Mouse (Mus musculus) megakaryocyte, adult 5-6 weeks (primary cell): Measurements from ENCODE around the gene Rtbdn. TPM values are rescaled to one million over a fixed set of nuclear protein-coding genes. Genes with fewer than 3 reads are reported as not detected.

ENCODE experiments used
- ATAC-seq: 2 replicates; pipeline ENCODE4 v1.8.0; 2016; ENCODE audit warnings: mild to moderate bottlenecking, inconsistent platforms; ENCODE audit not compliant: poor library complexity, severe bottlenecking
- total RNA-seq, 2 experiments: library from RNA; stranded (forward) in 1 of 2; stranded (reverse) in 1 of 2; fragments of 153-499, 151-499 nt in 1 of 2; fragments of 221-1000, 200-1000 nt in 1 of 2; gene quantifications; 2 replicates each; pipeline versions ENCODE4 v1.2.3 to v1.2.4; 2015 to 2017

Rtbdn gene
- total RNA-seq, 2 experiments from 2014 or later = not detected

DNA sequence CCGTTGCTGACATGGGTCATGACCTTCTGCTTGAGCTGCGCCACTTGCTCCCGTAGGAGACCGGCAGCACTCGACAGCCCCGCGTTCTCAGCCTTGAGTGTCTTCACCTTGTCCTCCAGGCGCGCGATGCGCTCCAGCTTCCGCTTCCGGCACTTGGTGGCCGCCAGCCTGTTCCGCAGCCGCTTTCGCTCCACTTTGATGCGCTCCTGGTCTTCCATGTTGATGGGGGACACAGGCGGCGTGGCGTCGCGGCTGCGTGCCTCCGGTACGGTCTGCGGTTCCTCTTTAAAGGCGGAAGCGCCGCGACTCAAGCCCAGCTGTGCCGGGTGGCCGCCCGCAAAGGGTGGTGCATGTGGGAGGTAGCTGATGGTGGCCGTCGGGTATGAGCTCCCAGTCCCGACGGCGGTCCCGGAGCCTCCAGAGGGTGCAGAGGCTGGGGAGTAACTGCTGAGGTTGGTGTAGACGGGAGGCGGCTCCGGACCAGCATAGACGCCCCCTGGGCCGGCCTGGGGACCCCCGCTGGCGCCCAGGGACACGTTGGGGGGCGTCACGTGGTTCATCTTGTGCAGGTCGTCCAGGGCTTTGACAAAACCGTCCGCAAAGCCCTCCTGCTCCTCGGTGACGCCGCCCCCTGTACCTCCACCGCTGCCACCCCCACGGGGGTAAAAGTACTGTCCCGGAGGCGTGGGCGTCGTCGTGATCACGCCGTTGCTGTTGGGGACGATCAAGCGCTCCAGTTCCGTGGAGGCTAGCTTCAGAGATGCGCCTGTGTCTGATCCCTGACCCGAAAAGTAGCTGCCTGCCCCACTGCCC, 30.9 kb downstream of the Rtbdn start:
- peak; percentile 4 for ATAC-seq

DNA sequence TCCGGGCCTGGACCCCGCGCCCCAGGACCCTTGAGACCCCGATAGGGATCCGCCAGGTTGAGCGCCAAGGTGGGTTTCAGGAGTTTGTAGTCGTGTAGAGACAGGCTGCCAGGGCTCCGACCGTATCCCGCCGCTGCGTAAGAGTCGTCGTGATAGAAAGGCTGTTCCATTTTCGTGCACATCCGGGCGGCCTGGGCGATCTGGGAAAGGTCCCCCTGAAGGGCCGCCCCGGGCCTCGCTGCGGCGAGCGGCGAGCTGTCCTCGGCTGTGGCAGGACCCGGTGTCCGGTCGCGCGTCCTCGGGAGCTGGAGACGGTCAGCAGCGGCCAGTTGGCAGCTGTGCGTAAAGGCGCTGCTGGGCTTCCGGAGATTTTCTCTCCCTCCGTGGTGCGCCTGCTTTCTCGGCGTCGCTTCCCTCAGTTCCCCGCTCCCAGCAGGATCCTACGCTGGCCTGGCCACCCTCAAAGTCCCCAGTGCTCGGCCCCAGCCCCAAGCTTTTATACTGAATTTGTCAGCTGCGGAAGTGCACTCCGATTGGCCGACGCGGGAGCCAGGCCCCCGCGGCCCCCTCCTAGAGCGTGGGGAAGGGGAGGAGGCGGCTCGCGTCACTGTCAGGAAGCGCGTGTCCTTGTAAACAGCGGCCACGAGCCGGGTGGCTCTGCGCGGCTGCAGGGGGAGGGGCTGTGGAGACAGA, 31.6 kb downstream of the Rtbdn start, which contains the start of gene Junb:
TSS of gene Junb (minus strand) at position 471 of the 693 bp plus-strand sequence.
- ATAC-seq = peak; percentile 43

DNA sequence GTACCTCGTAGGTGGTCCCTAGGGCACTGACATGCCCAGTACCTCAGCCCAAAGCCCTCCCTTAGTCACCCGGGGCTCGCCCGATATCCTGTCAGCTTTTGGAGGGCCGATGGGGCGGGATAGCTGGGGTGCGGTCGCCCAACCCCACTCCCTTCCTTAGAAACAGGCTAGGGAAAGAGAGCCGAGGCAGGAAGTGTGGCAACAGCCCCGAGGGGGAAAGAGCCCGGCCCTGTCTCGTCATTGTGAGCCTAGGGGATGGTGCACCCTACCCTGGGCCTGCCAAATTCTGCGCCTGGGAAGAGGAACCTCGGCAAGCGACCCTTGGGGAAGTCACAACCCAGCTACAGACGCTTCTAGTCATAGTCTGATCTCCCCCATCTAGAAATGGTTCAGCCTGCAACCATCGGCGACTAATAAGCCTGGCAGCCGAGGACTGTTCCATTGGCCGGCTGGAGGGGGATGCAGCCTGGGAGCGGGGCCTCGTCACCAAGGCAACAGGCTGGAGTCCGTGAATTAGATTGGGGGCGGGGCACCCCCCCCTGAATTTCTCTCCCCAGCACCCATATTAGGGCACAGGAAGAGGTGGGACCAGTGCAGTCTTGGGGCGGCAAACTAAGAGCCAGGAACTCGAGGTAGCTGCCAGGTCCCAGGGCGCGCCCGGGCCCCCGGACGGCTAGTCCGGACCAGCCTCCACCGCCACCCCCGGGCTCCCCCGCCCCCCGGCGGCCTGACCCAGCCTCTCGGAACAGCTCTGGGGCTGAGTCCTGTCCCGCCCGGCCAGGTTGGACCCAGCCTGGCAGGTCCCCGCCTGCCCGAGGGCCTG, 33.0 kb downstream of the Rtbdn start:
- peak; percentile 31 for ATAC-seq

DNA sequence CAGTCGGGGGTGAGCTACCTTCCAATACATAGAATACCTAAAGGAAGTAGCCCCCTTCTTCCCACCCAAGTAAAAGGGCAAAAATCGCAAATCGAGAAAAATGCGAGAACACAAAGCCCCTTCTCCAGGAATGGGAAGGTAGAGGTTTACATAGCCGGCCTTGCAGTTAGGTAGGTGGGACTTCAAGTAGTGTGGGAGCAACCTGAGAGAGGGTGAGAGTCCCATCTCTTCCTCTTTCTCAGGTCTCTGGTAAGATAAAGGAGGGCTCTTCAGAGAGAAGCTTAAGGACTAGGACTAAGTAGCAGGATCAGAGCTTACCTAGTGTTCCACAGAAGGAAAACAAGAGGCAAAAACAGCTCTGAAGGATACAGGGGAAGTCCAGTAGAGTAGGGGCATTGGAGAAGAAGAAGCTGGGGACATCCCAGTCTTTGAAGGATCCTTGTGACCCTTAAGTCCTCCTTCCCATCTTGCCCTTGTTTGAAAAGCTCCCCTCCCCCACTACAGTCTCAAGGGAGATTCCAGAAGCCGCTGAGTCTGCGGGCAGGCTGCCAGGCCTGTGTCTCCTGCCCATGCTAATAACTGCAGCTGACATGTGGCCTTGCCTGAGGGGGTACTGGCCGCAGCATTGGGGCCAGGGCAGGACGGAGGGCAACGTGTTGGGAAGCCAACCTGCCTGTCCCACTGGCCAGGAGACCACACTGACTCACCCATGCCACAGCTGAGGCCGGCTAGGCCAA, 34.0 kb downstream of the Rtbdn start:
- ATAC-seq = no peak

DNA sequence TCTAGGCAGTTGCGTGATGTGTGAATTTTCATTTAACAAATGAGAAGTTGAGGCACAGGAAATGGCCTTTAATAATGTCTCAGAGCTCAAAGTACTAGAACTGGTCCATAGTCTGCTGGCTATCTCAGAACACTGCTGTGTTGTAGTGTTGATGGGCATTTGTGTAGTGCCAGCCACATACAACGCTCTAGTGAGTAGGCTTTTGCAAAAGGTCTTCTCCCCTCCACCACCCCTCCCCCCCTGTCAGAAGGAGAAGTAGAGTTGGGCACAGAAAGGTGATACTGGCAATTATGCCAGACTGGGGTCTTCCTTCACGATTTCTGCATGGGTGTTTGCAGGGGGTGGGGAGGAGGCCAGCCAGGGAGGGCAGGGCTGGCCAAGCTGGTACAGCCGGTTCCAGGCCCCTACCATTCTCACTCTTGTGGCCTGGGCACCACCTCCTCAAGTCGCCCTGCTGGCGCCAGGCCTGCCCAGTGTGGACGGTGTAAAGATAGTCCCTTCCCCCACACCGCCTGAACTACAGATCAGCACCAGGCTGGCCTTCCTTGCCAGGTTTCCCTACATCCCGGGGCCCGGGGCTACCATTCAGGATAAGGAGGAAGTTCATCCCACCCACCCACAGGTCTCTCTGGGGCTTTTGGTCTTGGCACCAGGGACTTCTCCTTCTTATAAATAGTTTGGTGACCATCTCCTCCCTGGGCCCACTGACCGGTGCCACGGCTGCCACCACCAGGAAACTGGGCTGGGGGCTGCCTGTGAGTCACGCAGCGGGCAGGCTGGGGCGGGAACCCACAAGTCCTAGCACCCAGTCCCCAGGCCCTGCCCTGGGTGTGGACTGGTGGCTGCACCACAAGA, 35.1 kb downstream of the Rtbdn start:
- no peak for ATAC-seq

DNA sequence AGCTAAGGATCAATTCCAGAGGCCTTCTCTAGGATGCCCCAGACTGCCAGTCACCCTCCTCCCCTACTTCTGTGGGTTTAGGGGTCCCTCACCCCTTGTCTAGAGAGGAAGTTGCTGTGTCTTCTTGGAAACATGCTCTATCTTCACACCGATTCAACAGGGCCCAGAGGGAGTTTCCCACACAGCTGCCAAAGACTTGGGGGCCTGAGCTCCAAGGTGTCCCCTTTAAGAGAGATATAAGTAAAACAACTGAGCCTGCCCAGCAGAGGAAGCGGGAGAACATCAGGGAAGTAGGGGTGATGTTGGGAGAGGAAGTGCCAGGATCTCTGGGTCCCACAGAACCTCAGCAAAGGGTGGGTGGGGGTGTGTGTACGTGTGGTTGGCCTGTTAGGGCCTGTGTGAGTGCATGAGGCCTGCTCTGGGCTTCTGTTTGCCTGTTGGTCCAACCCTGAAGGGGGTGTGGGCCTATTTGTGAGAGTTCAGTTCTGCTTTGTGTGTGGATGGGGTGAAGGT, 35.8 kb downstream of the Rtbdn start:
- ATAC-seq = no peak

DNA sequence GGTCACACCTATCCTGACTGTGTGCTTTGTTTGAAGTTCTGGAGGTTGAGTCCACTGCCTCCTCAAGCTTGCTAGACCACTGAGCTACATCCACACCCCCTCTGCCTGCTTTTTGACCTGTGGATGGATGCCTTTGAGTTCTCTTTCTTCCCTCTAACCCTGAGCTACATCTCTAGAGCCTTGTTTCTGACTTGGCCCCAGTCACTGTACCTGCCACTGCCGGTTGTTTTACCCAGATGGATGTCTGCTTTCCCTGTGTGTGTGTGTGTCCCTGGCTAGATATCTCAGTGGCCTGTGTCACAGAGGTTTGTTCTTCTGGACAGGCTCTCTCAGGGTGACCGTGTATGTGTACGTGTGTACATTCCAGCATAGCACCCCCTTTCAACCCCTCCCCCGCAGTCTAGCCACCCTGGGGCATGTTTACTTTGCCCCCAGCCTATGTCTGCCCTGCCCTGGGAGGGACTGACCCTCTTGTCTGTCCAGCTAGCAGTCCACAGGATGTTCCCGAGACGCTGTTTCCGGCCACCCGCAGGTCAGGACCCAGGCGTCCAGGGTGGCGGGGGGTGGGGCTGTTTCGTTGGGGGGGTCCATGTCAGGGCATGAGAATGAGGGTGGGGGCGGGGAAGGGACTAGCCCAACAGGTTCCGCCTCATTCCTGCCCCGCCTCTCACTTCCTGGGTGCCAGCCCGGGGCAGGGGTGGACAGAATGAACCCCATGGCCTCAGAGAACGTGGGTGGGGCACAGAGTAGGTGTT, 37.7 kb downstream of the Rtbdn start:
- no peak for ATAC-seq

DNA sequence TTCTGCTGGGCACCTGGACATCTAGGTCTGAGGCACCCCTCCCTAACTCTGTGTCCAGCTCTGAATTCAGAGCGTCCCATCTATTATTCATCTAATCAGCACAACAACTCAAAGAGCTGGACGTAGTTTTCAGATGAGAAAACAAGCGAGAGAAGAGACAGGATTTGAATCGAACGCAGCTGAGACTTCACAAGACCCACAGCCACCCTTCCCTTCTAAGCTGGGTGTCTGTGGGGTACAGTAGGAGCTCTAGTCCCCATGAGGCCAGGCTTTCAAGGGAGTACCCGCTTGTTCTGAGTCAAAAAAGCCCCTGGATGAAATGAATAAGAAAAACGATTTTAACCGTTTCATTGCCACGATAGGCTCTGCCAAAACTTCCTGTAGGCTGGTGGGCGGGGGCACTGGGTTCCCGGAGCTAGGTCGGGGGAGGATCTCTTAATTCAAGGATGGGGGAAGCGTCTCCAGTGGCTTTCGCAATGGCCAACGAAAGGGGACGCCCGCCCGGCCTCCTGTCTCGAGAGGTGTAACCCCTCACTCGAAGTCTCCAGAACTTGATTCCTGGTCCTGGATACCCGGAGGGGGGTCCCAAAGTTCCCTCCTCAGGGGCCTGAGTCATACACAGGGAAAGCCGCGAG, 38.4 kb downstream of the Rtbdn start:
- ATAC-seq = no peak

DNA sequence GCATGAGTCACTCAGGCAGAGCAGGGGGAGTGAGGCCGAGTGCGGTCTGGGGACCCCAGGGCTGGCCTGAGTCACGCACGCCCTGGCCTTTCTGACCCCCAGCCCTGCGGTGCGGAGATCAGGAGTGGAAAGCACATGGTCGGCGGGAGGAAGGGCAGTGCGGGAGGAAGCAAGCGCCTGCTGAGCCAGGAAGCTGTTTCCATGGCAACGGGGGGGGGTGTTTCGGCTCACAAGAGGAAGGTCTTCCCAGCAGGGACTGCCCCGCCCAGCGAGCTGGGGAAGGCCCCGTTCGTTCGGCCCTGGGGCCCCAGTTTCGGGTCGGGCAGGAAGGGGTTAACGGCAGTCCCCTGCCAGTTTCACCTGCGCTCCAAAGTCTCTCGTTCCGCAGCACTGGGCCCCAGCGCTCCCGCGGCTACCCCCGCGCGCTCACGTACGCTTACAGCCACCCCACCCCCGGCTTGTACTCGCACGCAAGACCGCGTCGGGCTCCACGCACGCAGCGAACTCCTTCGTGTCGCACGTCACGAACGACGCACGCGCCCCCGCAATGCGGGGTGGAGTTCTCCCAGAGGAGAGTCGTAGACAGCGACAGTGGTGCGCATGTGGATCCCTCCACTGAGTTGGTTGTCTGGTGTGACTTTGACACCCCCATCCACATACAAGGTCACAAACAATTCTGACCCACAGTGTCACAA, 39.0 kb downstream of the Rtbdn start:
- ATAC-seq = peak; percentile 64

DNA sequence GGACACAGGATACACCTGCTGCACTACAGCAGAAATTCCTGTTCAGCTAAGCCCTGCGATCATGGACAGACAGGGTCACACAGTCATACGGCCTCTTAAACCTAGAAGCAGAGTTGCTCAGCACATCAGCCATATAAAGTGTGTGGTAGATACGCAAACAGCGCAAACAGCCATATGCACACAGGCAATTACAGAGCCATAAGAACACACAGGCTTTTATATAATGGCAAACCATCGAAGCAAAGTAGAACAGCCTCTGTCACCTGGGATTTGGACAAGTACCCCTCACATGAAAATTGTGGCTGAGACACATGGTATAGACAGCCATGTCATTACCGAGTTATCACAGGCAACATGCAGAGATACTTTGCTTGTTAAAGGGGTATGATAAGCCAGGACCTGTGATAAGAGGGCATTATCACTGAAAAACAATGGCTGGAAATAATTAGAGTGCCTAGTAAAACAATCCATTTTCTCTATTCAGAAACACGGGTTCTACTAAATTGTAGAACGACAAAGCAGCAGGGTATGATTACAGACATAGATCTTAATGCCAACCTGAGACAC, 39.7 kb downstream of the Rtbdn start:
- ATAC-seq = no peak

DNA sequence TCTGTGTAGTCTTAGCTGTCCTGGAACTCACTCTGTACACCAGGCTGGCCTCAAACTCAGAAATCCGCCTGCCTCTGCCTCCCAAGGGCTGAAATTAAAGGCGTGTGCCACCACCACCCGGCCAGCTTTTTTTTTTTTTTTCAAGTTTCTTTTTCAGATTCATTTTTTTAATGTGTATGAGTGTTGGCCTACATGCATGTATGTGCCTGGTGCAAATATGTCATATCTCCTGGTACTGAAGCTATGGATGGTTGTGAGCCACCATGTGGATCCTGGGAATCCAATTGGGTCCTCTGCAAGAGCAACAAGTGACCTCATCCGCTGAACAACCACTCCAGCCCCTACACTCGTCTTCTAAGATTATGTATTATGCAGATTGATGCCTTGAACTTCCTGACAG, 40.6 kb downstream of the Rtbdn start:
- ATAC-seq = no peak

DNA sequence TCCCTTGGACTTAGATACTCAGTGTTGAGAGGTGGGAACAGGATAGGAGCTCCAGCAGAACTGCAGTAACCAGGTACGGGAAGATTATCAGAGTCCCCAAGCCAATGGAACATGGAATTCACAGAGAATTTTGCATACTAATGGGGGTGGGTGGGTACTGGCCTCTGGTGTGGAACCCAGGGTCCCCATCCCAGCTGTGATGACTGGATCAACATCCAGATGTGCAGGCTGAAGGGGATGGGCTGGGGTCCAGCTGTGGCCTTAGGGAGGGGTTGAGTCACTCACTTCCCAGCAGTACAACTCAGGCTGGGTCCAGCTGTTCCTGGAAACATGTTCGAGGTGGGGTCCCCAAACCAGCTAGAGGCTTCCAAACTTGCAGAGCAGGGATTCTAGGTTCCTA, 41.1 kb downstream of the Rtbdn start:
- ATAC-seq = no peak

DNA sequence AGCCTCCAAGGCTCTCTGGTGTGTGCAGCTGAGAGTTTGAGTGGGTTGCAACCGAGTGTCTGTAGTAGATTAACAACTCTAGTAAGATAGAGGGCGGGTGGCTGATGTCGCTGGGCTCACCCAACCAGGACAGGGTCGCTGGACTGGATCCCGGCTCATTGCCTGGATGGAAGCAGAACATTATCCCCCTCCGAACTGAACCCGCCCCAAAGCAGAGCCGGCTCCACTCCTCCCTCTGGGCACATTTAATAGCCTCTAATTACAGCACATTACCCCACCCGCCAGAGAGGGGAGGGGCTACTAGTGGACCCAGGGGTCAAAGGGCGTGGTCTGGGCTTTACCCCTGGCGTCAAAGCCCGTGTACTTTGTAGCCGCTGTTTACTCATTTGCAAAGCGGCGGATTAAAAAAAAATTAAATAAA, 42.5 kb downstream of the Rtbdn start:
- ATAC-seq = no peak

DNA sequence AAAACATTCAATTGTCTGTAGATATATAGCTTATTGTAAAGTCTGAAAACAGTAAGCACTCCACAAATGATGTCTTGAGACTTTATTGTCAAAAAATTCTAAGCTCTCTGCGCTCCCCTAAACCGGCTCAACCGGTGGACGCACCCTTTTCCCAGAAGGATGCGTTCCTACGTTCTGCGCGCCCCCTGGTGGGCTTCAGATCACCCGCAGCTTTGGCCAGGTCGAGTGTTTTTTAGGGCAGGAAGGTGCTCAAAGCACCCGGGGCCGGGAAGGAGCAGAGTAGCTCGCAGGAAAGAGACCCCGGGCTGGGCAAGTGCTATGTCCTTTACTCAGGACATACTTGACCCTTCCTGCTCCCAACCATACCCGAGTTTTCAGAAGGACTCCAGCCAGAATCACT, 43.0 kb downstream of the Rtbdn start:
- peak; percentile 59 for ATAC-seq

DNA sequence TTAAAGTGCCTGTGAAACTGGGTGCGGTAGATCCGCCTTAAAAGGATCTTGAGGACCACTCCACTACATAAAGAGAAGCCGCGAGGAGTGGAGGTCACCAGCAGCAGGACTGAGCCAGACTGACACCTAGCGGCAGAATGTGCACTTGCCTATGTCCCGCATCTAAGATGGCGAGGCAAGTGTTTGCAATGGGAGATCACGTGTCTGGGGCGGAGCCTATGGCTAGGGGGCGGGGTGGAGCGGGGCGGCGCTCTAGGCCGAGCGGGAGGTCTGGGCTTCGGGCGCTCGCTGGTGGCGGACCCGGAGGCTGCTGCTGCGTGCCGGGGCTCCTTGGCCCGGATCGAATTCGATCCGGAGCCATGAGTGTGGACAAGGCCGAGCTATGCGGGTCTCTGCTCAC, 43.6 kb downstream of the Rtbdn start, which contains the start of gene Hook2:
TSS of gene Hook2 (plus strand) at position 255 of the 400 bp plus-strand sequence.
- peak; percentile 77 for ATAC-seq

DNA sequence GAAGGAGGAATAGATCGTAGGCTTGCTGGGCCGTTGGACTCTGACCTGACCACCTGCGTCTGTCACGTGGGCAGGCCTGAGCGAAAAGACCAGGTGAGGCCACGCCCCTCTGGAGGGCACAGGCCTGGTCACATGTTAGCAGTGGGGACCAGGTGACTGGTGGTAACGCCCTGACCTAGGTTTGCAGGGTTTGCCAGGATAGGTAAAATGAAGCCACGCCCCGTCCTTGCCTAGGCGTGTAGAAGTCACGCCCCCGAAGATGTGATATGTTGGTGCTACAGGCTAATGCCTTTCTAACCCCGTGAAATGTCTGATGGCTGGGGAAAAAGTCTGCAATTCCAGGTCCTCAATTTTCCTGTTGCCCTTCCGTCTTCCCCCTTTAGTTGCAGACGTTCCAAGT, 44.0 kb downstream of the Rtbdn start:
- ATAC-seq = no peak

DNA sequence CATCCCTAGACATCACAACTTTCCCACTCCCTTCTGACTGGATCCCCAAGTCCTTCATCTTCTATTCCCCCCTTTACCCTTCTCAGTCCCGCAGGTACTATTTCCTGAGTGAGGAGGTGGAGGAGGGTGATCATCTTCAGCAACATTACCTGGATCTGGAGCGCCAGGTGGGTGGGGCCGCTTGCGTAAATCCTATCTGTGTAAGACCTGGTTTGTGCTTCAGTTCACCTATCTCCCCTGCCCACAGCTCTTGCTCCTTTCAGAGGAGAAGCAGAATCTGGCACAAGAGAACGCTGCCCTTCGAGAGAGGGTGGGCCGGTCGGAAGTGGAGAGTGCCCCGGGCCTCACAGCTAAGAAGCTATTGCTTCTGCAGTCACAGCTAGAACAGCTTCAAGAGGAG, 47.6 kb downstream of the Rtbdn start:
- ATAC-seq = no peak
